Mouse (Mus musculus) adrenal gland, postnatal 25 days (tissue): ENCODE data around the gene Rpl23a. TPM values are rescaled to one million over a fixed set of nuclear protein-coding genes. Genes with fewer than 3 reads are reported as not detected.

Source experiments
- DNase-seq: peaks from one replicate; pipeline ENCODE4 v3.0.0; 2021; ENCODE audit warnings: mixed read lengths
- total RNA-seq: library from RNA; stranded (reverse); gene quantifications from 2 replicates; pipeline ENCODE4 v1.2.3, GENCODE M21; 2021

Gene Rpl23a
- total RNA-seq, 1 experiment from 2014 or later = 1,910 TPM

DNA sequence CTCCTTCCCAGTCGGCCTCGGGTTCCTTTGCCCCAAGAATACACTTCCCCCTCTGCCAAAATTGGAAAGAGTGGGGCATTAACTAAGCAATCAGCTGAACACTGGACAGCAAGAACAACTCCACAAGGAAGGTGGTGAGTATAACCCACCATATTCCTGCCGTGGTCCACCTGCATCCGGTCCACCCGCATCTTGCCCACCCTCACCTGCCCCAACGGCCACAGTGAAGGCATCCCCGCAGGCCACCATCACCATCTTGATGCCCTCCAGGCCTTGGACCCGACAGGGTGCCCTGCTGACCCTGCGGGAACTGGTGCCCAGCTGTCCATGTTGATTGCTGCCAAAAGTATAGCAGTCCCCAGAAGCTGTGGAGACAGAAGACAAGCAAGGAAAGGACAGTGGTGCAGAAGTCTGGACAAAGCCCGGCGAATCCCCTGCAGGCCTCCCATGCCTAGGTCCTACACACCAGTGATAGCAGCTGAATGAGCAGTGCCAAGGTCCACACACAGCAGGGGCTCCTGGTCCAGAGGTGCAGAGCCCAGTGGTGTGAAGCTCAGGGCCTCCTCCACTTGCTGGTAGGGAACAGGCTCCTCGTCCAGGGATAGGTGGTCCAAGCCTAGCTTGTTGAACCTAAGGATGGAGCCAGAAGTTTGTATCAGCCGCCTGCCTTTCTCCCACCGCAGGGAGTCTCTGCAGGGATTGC lies 16.0 kb downstream of the Rpl23a start:
- no peak for DNase-seq

DNA sequence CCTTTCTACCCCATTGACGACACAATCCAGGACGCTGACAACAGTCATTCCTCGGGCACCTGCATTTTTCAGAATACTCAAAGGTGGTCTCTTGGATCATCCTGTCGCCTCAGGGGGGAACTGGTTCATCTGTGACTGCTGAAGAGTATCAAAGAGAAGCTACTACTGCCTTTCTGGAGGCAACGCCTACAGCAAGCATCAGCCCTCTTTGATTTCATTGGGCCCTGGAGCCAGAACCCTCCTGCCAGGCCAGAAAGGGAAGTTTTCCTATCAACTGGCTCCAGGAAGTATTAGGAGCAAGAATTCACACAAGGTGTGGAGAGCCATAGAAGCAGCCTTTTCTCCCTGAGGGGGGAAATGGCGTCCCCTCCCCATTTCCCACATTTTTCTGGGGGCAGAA lies 16.7 kb downstream of the Rpl23a start:
- no peak for DNase-seq

GRCm38 (mm10) chr11:78166161-78166560 lies 17.2 kb downstream of the Rpl23a start:
- no peak for DNase-seq

GRCm38 (mm10) chr11:78165761-78166109 lies 17.6 kb downstream of the Rpl23a start:
- peak; percentile 71 for DNase-seq

- peak; percentile 87 for DNase-seq
Measured at GRCm38 (mm10) chr11:78164924-78165760, 18.2 kb downstream of the Rpl23a start, which contains the start of gene Traf4. Traf4 (minus strand) TSS chr11:78165589.

DNA sequence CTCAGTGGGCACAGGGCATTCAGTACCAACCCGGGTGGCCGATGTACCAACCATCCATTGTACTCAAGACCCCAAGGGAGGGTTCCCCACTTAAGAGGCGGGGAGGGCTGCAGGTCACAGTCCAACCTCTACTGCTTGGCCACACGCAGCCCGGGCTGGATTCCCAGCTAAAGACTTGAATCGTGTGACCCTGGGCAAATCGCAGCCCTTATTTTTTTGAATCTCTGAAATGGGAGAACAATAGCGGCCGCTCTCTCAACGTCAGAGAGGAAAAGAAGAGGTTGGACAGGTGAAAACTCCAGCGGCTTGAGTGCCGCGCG lies 18.8 kb downstream of the Rpl23a start:
- DNase-seq = no peak

GRCm38 (mm10) chr11:78163681-78164603 lies 19.4 kb downstream of the Rpl23a start:
- DNase-seq = peak; percentile 73

GRCm38 (mm10) chr11:78163045-78163444 lies 20.3 kb downstream of the Rpl23a start:
- no peak for DNase-seq

DNA sequence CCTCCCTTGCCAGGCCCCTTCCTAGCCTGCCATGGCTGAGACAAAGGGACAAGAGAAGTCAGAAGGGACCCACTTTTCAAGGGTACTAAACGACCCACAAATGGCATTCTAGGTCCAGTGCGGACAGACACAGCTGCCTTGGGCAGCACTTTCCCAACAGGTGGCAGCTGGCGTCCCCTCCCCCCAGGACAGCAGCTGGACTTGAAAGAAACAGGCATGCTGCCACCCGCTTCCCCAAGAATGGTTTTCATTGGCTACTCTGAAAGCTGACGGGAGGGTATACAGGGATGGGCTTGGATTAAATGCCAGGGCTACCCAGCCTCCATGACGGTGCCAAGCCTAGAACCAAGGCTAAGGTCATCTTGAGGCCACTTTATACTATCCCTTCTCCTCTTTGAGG lies 20.9 kb downstream of the Rpl23a start:
- DNase-seq = peak; percentile 58

- no peak for DNase-seq
Measured at GRCm38 (mm10) chr11:78161968-78162367, 21.4 kb downstream of the Rpl23a start.

- DNase-seq = no peak
Measured at GRCm38 (mm10) chr11:78161169-78161568, 22.2 kb downstream of the Rpl23a start.

GRCm38 (mm10) chr11:78160675-78161074 lies 22.7 kb downstream of the Rpl23a start:
- DNase-seq = no peak

DNA sequence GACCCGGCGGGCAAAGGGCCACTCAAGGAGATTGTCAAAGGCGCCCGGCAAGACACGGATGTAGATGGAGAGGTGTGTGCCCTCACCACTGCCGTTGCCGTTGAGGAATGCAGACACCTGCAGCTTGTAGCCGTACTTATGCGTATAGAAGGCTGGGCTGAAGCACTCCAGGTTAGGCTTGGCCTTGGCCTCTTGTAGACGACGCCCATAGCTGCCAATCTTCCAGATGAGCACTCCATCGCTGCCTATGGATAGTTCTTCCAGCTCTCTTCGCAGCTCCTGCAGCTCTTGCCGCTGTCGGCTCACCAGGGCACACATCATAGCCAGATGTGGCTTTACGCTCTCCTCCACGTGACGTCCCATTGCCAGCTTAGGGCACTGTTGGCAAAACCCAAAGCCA lies 23.2 kb downstream of the Rpl23a start:
- no peak for DNase-seq

DNA sequence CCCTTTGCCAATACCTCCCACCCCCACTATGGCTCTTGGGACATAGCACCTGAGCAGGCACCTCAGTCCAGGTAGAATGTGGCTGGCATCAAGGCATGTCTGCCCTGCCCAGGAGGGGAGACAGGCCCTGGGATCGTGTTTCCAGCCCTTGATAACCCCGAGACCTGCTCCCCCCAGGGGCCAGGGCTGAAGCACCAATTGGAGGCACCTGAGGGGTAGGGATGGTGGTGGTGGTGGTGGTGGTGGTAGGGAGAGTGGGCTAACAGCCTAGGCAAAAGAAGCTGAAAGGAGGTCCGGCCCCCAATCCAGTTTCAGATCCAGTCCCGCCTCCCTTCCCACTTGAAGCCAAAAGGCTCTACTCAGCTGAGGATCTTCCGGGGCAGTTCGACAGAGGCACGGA lies 23.8 kb downstream of the Rpl23a start:
- DNase-seq = no peak

DNA sequence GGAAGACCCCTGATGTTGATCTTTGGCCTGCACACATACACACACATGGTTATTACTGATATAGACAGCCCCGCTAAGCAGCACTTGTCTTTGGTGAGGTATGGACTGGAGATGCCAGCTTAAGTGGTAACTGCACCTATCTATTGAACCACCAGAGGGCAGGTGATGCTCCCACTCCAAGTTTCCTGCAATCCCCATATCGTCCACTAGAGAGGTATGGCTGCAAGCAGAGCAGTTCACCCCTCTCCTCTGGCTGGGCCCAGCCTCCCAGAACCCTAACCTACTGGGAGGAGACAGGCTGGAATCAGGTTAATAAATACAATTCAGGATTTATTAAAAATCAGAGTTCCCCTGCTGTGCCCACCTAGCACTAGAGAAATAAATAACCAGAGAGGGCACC lies 24.3 kb downstream of the Rpl23a start:
- peak; percentile 56 for DNase-seq

DNA sequence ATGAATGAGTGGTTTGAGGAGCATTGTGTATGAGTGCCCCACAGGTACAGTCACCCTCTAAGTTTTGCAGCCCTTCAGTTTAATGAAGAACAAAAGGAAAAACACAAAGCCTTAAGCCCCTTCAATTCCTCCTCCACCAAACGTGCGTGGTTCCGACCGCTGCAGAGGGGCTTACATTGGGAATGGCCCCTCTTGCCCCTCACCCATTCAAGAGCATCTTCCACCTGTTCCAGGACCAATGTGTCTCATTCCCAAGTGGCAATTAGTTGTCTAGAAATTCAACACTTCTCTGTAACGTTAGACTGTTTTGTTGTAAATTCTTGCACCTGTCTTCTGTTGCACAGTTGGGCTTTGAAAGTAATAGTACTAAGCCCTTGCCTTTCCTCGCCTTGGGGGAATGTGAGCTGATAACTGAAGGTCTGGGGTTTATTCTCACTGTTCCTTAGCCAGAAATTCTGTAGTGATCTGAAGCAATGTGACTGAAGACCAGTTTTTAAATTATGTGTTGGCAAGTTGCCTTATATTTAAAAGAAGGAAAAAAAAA lies 27.2 kb downstream of the Rpl23a start:
- no peak for DNase-seq

- no peak for DNase-seq
Measured at GRCm38 (mm10) chr11:78155674-78156073, 27.7 kb downstream of the Rpl23a start.

DNA sequence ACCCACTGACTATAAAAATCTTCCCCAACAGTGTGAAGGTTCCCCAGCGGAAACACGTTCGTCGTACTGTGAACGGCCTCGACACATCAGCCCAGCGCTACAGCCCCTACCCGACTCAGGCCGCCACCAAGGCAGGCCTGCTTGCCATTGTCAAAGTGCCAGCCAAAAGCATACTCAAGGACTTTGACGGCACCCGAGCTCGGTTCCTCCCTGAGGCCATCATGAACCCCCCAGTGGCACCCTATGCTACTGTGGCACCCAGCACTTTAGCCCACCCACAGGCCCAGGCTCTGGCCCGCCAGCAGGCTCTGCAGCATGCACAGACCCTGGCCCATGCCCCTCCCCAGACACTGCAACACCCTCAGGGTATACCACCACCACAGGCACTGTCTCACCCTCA lies 29.6 kb downstream of the Rpl23a start:
- no peak for DNase-seq

GRCm38 (mm10) chr11:78152299-78153231 lies 30.8 kb downstream of the Rpl23a start:
- peak; percentile 81 for DNase-seq

DNA sequence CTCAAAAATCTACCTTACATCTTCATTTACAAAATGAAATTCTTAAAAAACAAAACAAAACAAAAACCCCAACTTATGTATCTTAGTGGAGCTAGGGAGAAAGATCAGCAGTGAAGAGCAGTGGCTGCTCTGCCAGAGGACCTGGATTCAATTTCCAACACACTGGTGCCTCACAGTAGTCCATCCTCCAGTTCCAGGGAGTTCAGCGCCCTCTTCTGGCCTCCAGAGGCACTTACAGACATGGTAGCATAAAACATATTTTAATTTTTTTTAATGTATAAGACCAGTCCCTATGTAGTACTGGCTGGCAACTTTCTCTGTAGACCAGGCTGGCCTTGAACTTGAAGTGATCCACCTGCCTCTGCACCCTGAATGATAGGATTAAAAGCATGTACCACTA lies 32.2 kb downstream of the Rpl23a start:
- no peak for DNase-seq
